Mouse (Mus musculus) c-Kit-positive CD71-negative TER-119-negative erythroid progenitor cells, embryonic 14.5 days (primary cell): ENCODE results near the gene Idh3a.
"Not testable (repeated sequence)": the region's sequence is repeated elsewhere in the genome, so short reads cannot be mapped to it uniquely, and the experiment has no call there.

ENCODE experiments used
- DNase-seq: peaks from one replicate; pipeline ENCODE4 v3.0.0-alpha.2; 2013; ENCODE audit warnings: low read depth

The Idh3a gene

GRCm38 (mm10) chr9:54587863-54588262 is 1.7 kb downstream of the Idh3a start:
- no peak for DNase-seq

- not testable (repeated sequence) for DNase-seq
These were observed 7.5 kb downstream of the Idh3a start for GRCm38 (mm10) chr9:54593652-54594051.

- DNase-seq, result no peak
These were observed 10.8 kb downstream of the Idh3a start for GRCm38 (mm10) chr9:54596752-54597465.

- no peak for DNase-seq
These were observed 16.3 kb downstream of the Idh3a start for GRCm38 (mm10) chr9:54602386-54602785.

GRCm38 (mm10) chr9:54602916-54603315 is 16.8 kb downstream of the Idh3a start:
- DNase-seq, result no peak

- DNase-seq, result no peak
These were observed 18.1 kb downstream of the Idh3a start for GRCm38 (mm10) chr9:54604131-54604654.

- peak; percentile 49 for DNase-seq
These were observed 18.8 kb downstream of the Idh3a start for GRCm38 (mm10) chr9:54604886-54605285.

GRCm38 (mm10) chr9:54612781-54613191 is 26.7 kb downstream of the Idh3a start:
- DNase-seq, result no peak

GRCm38 (mm10) chr9:54614182-54614850 is 28.2 kb downstream of the Idh3a start:
- peak; percentile 54 for DNase-seq

- DNase-seq, result no peak
These were observed 41.1 kb downstream of the Idh3a start for GRCm38 (mm10) chr9:54627240-54627639.

- DNase-seq, result no peak
These were observed 42.6 kb downstream of the Idh3a start for GRCm38 (mm10) chr9:54628752-54629151.

- no peak for DNase-seq
These were observed 43.6 kb downstream of the Idh3a start for GRCm38 (mm10) chr9:54629613-54630261.

GRCm38 (mm10) chr9:54630905-54631304 is 44.8 kb downstream of the Idh3a start:
- DNase-seq, result no peak

- no peak for DNase-seq
These were observed 47.3 kb downstream of the Idh3a start for GRCm38 (mm10) chr9:54633401-54633800.

GRCm38 (mm10) chr9:54637510-54638314 is 51.6 kb downstream of the Idh3a start:
- DNase-seq, result no peak

GRCm38 (mm10) chr9:54639192-54639591 is 53.1 kb downstream of the Idh3a start:
- DNase-seq, result no peak

GRCm38 (mm10) chr9:54641548-54641947 is 55.4 kb downstream of the Idh3a start:
- DNase-seq, result no peak

GRCm38 (mm10) chr9:54642149-54642548 is 56.0 kb downstream of the Idh3a start:
- DNase-seq, result no peak

- DNase-seq, result peak; percentile 44
These were observed 56.4 kb downstream of the Idh3a start for GRCm38 (mm10) chr9:54642556-54642955.

- no peak for DNase-seq
These were observed 57.0 kb downstream of the Idh3a start for GRCm38 (mm10) chr9:54643179-54643578.

- DNase-seq, result no peak
These were observed 59.4 kb downstream of the Idh3a start for GRCm38 (mm10) chr9:54645530-54645929.

GRCm38 (mm10) chr9:54646252-54646651 is 60.1 kb downstream of the Idh3a start:
- DNase-seq, result no peak
